Mouse (Mus musculus) urinary bladder, postnatal 36 days (tissue): ENCODE data around the gene Cfap54.

Source experiments
- DNase-seq, 2 experiments: peaks; one replicate each; pipeline ENCODE4 v3.0.0; 2022; ENCODE audit warnings: low spot score in 2 of 2, mixed read lengths in 1 of 2

Gene Cfap54

GRCm38 (mm10) chr10:93062395-93062794, 19.0 kb downstream of the Cfap54 start:
- DNase-seq, result no peak

GRCm38 (mm10) chr10:93053867-93054266, 27.6 kb downstream of the Cfap54 start:
- DNase-seq, result no peak

GRCm38 (mm10) chr10:93053315-93053714, 28.1 kb downstream of the Cfap54 start:
- DNase-seq, result no peak

- DNase-seq, result peak; percentile 68 to 78
Measured at GRCm38 (mm10) chr10:93051016-93051726, 30.2 kb downstream of the Cfap54 start.

GRCm38 (mm10) chr10:93050571-93050970, 30.8 kb downstream of the Cfap54 start:
- no peak for DNase-seq

- DNase-seq, result no peak
Measured at GRCm38 (mm10) chr10:93043195-93043594, 38.2 kb downstream of the Cfap54 start.

- DNase-seq, result no peak
Measured at GRCm38 (mm10) chr10:93041850-93042249, 39.6 kb downstream of the Cfap54 start.

GRCm38 (mm10) chr10:93041392-93041791, 40.0 kb downstream of the Cfap54 start:
- no peak for DNase-seq

- DNase-seq, result no peak
Measured at GRCm38 (mm10) chr10:93036532-93036931, 44.9 kb downstream of the Cfap54 start.

- DNase-seq, result no peak
Measured at GRCm38 (mm10) chr10:93035489-93035888, 45.9 kb downstream of the Cfap54 start.

GRCm38 (mm10) chr10:93023295-93023694, 58.1 kb downstream of the Cfap54 start:
- DNase-seq, result no peak

GRCm38 (mm10) chr10:93014059-93014795, 67.2 kb downstream of the Cfap54 start:
- DNase-seq, result peak; percentile 18 to 28

- DNase-seq, result no peak
Measured at GRCm38 (mm10) chr10:93011085-93011484, 70.3 kb downstream of the Cfap54 start.

GRCm38 (mm10) chr10:93006970-93007369, 74.4 kb downstream of the Cfap54 start:
- DNase-seq, result no peak

GRCm38 (mm10) chr10:93006405-93006804, 75.0 kb downstream of the Cfap54 start:
- DNase-seq, result no peak

- DNase-seq, result no peak
Measured at GRCm38 (mm10) chr10:92998536-92998935, 82.9 kb downstream of the Cfap54 start.

- no peak for DNase-seq
Measured at GRCm38 (mm10) chr10:92995186-92995585, 86.2 kb downstream of the Cfap54 start.

GRCm38 (mm10) chr10:92994340-92994739, 87.1 kb downstream of the Cfap54 start:
- no peak for DNase-seq

GRCm38 (mm10) chr10:92992526-92992925, 88.9 kb downstream of the Cfap54 start:
- no peak for DNase-seq

GRCm38 (mm10) chr10:92990576-92990975, 90.8 kb downstream of the Cfap54 start:
- no peak for DNase-seq

- DNase-seq, result no peak
Measured at GRCm38 (mm10) chr10:92965134-92965533, 116.3 kb downstream of the Cfap54 start.

- no peak for DNase-seq
Measured at GRCm38 (mm10) chr10:92950044-92950443, 131.4 kb downstream of the Cfap54 start.
